Mouse (Mus musculus) CD4-positive helper T cell, adult 2 months (primary cell): ENCODE data around the gene Tor3a.

ENCODE experiments used
- DNase-seq: peaks from one replicate; pipeline ENCODE4 v3.0.0-alpha.2; 2012; ENCODE audit warnings: low read depth, missing footprints, low spot score

The Tor3a gene

DNA sequence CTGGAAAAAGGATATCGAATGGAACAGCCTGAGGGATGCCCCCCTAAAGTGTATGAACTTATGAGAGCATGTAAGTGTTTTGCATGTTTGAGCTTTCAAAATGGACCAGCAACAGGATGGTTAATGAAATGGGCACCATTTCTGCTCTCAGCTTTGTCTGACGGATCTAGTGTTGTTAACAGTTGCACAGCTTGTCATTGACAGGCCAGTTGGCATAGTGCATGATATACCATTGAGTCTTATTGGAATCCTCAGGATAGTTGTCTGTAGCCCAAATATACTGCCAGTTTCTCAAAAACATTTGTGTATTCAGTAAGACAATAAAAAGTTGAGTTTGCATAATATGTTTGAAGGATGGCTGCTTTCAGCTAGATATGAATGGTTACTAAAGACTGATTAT lies 39.0 kb downstream of the Tor3a start:
- no peak for DNase-seq

DNA sequence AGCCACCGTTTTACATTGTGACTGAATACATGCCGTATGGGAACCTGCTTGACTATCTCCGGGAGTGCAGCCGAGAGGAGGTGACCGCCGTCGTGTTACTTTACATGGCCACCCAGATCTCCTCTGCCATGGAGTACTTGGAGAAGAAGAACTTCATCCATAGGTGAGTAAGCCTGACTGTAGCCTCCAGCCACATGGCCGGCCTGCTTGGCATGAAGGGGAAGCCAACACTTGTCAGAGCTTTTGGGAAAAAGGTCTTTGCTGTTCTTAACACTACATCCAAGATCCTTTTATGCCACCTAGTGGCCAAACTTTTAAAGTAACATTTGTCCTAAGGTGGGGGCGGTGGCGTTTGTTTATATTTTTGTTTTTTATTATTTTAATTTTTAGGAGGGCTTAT lies 41.1 kb downstream of the Tor3a start:
- peak; percentile 55 for DNase-seq

DNA sequence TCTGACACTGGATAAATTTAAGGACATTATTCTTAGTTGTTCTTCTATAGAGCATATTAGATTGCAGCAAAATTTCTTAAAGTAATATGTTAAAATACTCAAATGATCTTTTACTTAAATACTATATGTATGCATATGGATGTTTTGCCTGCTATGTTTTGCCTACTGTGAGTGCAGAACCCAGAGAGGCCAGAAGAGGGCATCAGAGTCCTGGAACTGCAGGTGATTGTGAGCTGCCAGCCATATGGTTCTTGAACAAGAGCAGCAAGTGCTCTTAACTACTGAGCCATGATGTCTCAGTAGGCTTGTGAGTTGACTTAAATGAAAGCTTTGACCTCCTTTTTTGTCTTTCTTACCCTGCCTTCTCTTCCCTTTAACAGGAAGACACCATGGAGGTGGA lies 43.2 kb downstream of the Tor3a start:
- DNase-seq: peak; percentile 21

DNA sequence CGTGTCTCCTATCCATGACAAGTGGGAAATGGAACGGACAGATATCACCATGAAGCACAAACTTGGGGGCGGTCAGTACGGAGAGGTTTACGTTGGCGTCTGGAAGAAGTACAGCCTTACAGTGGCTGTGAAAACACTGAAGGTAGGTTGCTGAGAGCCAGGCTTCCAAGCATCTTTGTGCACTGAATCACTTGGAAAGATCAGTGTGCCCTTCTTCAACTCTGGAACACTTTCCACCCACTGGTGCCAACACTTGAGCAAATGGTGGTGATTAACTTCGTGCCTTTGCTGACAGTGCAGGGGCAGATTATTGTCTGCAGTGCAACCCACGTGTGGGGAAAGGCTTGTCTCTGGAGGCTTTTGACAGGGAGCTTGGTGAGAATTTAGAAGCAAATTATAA lies 44.2 kb downstream of the Tor3a start:
- DNase-seq: no peak

DNA sequence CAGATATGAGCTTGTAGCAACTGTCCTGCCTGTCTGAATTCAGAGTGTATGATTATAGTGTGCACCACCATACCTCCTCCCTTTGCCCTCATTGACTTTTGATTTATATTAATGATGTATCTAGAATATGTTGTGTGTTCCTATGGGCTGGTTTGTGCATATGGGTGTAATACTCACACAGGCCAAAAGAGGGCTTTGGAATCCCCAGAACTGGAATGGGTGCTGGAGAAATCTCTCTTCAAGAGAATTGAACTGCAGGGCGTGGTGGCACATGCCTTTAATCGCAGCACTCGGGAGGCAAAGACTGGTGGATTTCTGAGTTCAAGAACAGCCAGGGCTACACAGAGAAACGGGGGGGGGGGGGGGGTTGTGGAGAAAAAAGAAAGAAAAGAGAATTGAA lies 47.4 kb downstream of the Tor3a start:
- no peak for DNase-seq

DNA sequence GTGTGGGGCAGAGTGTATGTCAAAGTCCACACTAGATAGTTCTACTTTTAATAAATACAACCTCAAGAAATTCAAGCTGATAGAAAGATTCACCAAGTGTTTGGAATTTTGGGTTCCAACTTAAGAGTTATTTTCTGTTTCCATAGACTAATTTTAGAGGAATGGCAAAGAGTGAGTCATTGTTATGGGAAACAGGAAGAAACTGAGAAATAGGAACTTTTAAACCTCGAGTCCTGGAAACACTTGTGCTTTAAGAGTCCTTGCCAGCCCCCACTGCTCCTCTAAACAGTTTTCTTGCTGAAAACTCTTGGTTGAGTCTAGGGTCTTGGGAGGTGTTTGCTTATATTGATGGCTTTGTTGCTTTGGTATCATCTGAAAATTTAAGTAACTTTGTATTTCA lies 49.9 kb downstream of the Tor3a start:
- DNase-seq: no peak

DNA sequence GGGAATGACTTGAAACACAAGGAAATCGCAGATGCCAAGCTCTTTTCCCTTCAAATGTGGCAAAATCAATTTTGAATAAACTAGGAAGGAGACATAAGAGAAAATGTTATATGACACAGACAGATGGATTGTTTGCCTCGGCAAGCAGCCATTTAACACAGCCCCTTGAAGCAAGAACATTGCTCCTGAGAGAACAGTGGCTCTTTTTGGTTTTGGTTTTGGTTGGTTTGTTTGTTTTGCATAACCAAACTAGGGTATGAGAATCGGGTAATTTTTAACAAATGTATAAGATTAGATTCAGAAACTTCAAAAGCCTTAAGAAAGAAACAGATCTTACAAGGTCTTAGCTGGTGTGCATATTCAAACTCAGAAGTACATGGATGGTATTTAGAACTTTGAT lies 53.2 kb downstream of the Tor3a start:
- no peak for DNase-seq

DNA sequence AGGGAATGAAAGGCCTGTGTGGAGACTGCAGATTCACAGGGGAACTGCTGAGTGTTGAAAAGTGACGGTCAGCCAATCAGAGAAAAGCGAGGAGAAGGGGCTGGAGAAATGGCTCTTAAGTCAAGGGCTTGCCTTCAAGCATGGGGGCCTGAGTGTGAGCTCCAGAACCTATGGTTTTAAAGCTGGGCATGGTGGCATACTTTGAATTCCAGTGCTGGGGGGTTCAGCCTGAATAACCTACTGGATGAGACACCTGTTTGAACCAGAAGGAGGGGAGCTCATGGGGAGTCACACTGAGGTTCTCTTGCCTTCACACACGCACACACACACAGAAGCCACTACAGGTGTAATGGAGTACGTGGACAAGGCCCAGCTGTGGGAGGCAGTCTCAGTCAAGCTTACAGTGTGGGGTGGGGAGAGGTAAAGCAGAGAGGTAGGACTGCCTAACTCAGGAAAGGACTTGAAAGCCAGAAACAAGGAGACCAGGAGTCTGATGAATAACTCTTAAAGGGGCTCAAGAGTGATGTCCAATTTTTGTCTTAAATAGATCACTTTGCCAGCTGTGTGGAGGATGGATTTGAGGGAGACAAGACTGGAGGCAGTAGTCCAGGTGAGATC lies 53.8 kb downstream of the Tor3a start:
- DNase-seq: no peak

DNA sequence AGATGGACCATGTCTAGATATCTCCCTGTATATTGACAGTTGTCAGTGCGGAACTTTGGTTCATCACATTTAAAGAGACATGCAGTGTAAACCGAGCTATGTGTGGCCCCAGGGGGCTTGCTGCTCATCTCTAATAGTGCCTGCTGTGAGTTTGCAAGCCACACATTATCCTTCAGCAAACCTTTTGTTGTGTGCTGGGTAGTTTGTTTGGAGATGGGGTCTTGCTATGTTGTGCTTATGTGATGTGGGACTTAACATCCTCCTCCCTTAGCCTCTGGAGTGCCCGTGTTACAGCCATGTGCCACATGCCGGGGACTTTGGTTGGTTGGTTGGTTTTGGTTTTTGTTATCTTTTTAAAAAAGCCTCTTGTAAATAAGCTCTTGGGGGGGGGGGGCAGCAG lies 56.3 kb downstream of the Tor3a start:
- DNase-seq: no peak

DNA sequence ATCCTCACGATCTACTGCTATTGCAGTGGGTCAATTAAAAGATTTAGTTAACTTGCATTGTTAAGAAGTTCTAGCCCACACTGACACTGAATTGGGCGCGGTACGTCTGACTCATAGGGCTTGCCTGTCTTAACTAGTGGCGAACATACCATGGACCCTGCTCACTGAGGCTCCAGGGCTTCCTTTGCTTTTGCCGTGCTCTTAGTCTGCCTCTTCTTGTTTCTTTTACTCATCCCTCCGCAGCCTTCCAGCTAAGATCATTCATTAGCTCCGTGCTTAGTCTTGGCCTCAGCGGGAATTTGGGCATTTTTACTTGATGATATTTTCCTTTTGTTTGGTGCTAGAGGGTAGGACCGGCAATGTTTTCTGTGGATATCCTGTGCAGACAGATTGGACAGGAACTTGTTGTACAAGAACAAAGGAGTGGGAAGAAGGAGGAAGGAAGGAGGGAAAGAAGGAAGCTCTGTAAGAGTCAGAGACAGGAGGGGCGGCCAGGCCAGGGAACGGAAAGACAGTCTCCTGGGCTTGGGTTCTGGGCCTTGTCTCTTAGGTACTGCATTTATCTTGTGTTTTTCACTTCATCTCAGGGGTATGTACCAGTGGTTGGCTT lies 57.1 kb downstream of the Tor3a start:
- peak; percentile 19 for DNase-seq

DNA sequence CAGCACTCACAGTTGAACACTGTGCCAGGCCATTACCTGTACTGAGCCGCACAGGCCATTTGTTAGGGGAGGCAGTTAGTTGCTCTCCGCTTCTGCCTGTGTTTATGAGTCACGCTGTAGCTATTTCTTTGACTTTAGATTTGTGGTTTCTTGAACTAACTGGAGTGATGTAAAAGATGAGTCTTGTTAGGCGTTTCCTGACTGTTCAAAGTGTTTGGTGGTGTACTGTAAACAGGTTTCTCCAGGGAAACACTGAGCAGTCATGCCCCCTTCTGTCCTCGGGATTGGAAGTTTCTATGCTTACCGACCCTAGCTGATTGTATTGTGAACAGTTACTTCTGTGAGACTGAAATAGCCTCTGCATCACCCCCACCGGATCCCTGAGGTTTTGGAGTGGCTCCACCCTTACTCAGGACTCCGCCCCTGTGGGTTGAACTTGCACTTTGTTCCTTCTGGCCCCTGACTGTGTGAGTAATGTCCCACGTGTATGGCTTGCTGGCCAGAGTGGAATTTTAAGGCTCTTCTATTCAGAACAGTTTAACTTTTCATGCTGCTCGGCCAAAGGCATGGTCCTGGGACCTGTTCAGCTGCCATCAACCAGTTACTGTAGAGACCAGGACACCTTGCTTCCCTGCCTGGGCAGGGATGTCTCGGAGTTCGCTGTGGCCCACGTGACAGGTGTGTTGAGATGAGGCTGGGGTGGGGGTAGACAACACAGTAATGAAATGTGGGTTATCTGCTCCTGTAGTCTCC lies 58.6 kb downstream of the Tor3a start:
- peak; percentile 87 for DNase-seq

DNA sequence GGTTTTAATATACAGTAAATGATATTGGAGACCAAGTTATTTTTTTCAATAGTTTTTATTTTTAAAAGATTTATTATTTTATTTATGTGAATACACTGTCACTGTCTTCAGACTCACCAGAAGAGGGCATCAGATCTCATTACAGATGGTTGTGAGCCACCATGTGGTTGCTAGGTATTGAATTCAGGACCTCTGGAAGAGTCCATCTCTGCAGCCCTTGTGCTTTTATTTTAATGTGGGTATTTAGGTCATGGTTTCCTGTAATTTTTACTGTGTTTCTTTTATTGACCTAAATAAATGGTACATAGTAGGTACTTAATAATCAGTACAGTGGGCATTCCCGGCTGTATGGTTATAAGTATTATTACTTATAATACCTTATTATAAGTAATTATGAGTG lies 59.4 kb downstream of the Tor3a start:
- DNase-seq: peak; percentile 13

DNA sequence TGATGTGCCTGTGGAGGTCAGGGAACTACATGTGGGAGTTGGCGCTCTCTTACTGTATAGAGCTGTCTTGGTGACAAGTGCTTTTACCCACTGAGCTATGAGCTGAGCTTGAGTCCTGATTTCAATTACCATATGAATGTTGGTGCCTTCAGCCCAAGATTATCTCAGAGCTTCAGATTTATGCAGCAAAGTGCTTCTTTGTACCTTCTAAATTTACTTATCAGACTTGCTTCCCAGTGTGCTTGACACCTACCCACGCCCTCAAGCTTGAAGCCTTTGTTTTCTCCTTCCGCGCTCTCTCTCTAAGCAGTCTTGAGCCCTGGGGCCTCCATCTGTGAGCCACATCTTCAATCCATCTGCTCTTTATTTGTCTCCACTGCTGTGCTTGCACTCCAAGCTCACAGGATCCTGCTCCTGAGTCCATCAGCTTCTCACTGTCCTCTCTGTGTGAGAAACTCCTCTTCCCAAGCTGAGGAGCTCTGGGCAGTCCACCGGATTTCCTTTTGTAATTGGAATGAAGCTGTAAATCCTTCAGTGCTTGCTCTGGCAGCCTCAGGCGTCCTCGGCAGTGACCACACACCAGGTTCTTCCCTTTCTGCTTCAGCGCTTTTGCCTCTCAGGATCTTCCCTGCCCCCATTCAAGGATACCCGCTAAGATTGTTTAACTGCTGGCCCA lies 60.2 kb downstream of the Tor3a start:
- no peak for DNase-seq

DNA sequence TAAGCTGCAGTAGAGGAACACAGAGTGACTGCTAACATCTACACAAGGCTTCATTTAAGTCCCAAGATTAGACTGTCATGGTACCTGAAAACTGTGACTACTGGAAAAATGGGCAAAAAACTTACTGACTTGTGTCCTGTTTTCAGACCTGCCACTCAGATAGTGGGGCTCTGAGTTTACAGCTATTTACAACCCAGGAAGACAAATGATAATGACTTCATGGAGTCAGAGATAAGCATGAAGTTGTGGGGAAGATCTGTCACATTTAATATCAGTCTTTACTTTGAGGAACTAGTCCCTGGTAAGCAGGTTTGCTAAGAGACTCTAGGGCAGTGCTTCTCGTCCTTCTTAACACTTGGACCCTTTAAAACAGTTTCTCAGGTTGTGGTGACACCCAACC lies 63.9 kb downstream of the Tor3a start:
- no peak for DNase-seq

DNA sequence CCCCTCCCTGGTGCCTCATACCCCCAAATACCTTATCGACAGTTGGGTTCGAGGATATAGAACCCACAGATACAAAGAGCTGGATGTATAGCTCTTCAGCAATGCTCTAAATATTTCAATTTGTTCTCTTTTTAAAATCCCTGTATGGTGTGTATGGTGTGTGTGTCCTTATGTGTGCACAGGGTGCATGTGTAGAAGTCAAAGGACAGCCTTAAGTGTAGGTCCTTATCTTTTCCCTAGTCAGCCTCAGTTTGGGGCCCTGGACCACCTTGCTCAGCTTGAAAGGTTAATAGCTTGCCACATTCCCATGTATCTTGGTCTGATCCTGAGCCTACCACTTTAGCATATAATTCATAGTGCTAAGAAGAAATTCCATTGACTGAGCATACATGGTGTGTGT lies 65.7 kb downstream of the Tor3a start:
- no peak for DNase-seq

DNA sequence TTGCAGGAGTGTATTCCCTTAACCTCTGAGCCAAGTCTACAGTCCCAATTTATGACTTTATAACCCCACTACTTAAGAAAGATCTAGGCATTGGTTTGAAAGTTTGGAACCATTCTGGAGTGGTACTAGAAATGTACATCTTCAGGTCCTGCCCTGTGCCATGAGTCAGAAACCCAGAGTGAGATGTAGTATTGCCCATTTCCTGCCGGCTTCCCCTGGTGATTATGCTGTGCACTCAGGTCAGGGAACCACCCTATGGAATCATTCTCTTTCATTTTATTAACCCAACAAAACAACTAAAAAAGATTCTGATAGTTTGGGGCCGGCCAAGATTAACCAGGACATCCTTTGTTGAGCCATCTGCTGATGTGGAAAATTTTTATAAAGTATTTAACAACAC lies 68.2 kb downstream of the Tor3a start:
- no peak for DNase-seq

DNA sequence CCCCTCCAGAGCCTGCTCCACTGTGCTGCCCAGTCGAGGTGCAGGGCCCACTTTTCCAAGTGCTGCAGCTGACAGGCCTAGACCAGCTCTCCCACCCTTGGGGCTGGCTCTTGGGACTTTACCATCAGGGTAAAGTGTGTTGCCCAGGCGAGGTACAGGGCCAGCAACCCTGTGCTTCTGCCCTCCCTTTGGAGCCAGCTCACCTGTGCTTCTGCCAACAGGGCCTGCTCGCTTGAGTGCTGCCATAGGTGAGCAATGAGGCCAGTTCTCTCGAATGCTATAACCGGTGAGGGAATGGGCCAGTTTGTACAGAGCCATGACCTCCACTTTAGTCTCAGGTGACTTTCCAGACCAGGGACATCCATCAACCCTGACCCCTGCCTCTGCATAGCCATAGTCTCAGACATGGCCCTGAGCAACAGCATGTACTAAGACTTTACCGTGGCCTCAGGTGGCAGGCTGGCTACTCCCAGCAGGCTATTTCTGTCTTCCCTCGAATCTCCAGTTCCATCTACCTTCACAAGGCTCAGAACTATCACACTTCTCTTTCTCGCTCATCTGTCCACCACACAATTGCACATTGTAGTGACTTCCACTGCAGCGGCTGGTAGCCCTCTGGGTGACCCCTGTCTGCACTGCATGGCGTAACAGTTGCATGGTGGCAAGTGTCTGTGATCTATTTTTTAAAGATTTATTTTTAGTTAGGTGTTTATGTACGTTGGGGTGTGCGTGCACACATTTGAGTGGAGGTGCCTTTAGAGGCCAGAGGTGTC lies 68.9 kb downstream of the Tor3a start:
- no peak for DNase-seq
